Mouse (Mus musculus): Measurements from ENCODE around the gene P3h1. TPM values are rescaled to one million over a fixed set of nuclear protein-coding genes. Genes with fewer than 3 reads are reported as not detected.

The P3h1 gene
- total and polyA plus RNA-seq, 3 experiments = 15.7 to 30.2 TPM; not detected in 1

DNA sequence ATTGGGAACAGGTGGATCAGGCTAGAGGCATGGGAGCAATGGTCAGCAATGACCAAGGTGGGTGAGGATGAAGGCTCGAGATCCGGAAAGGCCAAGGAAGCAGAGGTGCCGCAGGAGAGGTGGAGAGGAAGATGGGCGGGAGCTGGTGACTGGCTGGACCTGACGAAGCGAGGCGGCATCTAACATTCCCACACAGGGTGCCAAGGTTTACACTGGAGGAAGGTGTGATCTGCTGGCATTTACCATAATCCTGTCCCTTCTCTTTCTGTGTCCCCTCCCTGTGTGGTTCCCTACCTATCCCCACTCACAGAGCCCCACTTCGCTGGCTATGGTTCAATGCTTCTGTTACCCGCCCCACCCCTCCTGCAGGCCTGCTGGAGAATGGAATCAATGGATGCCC, 13.2 kb downstream of the P3h1 start:
- no peak for DNase-seq (ENCODE audit: low read depth, low spot score)
- Histone ChIP-seq H3K4me3 (ENCODE audit: control insufficient read depth in 1 of 2, insufficient read depth in 1 of 2, low read depth in 2 of 2, low read length in 2 of 2) (no peak overlapping the region), H3K9ac (ENCODE audit: control insufficient read depth, low read depth, low read length, poor library complexity, severe bottlenecking) (no peak overlapping the region), H3K79me2 (ENCODE audit: control insufficient read depth, insufficient read depth, low read length, poor library complexity) (no peaks in the 10 kb centered on the region), H3K4me1 (ENCODE audit: control insufficient read depth in 1 of 2, insufficient read depth in 2 of 2, low read length in 2 of 2) (no peaks in the 10 kb centered on the region), H3K9me3 (replicated peaks; ENCODE audit: insufficient read depth, low read length) (no peaks in the 10 kb centered on the region), H3K27ac (ENCODE audit: control insufficient read depth, low read depth, low read length) (no peak overlapping the region), H3K36me3 (ENCODE audit: control insufficient read depth in 1 of 2, insufficient read depth in 2 of 2, low read length in 2 of 2) (no peaks in the 10 kb centered on the region; a peak in 1 of 4 replicates), H3K27me3 (ENCODE audit: control insufficient read depth in 1 of 2, insufficient read depth in 2 of 2, low read length in 2 of 2) (no peaks in the 10 kb centered on the region)
- no peak for TF ChIP-seq ELF1 (IDR thresholded peaks at IDR 0.05; ENCODE audit: low read depth, low read length)
- TF ChIP-seq RAD21 (IDR thresholded peaks at IDR 0.05; ENCODE audit: low read depth, low read length) = no peak
- TF ChIP-seq EP300 (IDR thresholded peaks at IDR 0.05; ENCODE audit: low read depth in 1 of 2, low read length in 2 of 2) = no peak
- no peak for TF ChIP-seq BHLHE40 (IDR thresholded peaks at IDR 0.05; ENCODE audit: borderline replicate concordance, low read depth, low read length)
- TF ChIP-seq NRF1 (IDR thresholded peaks at IDR 0.05; ENCODE audit: insufficient read depth, low read depth, low read length, poor library complexity, severe bottlenecking) = no peak
- TF ChIP-seq POLR2AphosphoS2 (IDR thresholded peaks at IDR 0.05; ENCODE audit: low read length) = no peak
- TF ChIP-seq HCFC1 (IDR thresholded peaks at IDR 0.05; ENCODE audit: low read depth, low read length) = no peak
- TF ChIP-seq NELFE (IDR thresholded peaks at IDR 0.05; ENCODE audit: low read depth, low read length) = no peak
- TF ChIP-seq USF1 (IDR thresholded peaks at IDR 0.05; ENCODE audit: low read depth, low read length) = no peak

- Histone ChIP-seq H3K27me3 (ENCODE audit: control insufficient read depth in 1 of 2, insufficient read depth in 2 of 2, low read length in 2 of 2) (no peaks in the 10 kb centered on the region), H3K4me3 (ENCODE audit: control insufficient read depth in 1 of 2, insufficient read depth in 1 of 2, low read depth in 2 of 2, low read length in 2 of 2) (no peak overlapping the region), H3K9me3 (replicated peaks; ENCODE audit: insufficient read depth, low read length) (no peaks in the 10 kb centered on the region), H3K36me3 (ENCODE audit: control insufficient read depth in 1 of 2, insufficient read depth in 2 of 2, low read length in 2 of 2) (no peaks in the 10 kb centered on the region; a peak in 1 of 4 replicates), H3K27ac (ENCODE audit: control insufficient read depth, low read depth, low read length) (no peak overlapping the region), H3K79me2 (ENCODE audit: control insufficient read depth, insufficient read depth, low read length, poor library complexity) (no peaks in the 10 kb centered on the region), H3K9ac (ENCODE audit: control insufficient read depth, low read depth, low read length, poor library complexity, severe bottlenecking) (no peak overlapping the region), H3K4me1 (ENCODE audit: control insufficient read depth in 1 of 2, insufficient read depth in 2 of 2, low read length in 2 of 2) (no peaks in the 10 kb centered on the region)
- DNase-seq (ENCODE audit: low read depth, low spot score) = no peak
- TF ChIP-seq USF2 (IDR thresholded peaks at IDR 0.05; ENCODE audit: borderline replicate concordance in 1 of 2, insufficient read depth in 1 of 2, low read depth in 1 of 2, low read length in 2 of 2) = no peak
- TF ChIP-seq CHD2 (IDR thresholded peaks at IDR 0.05; ENCODE audit: low read length) = no peak
- TF ChIP-seq ELF1 (IDR thresholded peaks at IDR 0.05; ENCODE audit: low read depth, low read length) = no peak
- no peak for TF ChIP-seq TCF12 (IDR thresholded peaks at IDR 0.05; ENCODE audit: low read depth, low read length)
- no peak for TF ChIP-seq MAZ (IDR thresholded peaks at IDR 0.05; ENCODE audit: low read depth, low read length)
- TF ChIP-seq CHD1 (IDR thresholded peaks at IDR 0.05; ENCODE audit: low read depth, low read length) = no peak
- no peak for TF ChIP-seq BHLHE40 (IDR thresholded peaks at IDR 0.05; ENCODE audit: borderline replicate concordance, low read depth, low read length)
- TF ChIP-seq MAFK (IDR thresholded peaks at IDR 0.05; ENCODE audit: borderline replicate concordance, low read depth, low read length) = no peak
- TF ChIP-seq CTCF (IDR thresholded peaks at IDR 0.05 in 2 of 3, conservative IDR thresholded peaks at IDR 0.05 in 1 of 3; ENCODE audit: control insufficient read depth in 1 of 3, insufficient read depth in 1 of 3, low read depth in 2 of 3, low read length in 3 of 3, poor library complexity in 1 of 3, severe bottlenecking in 1 of 3) = no peak
- TF ChIP-seq UBTF (IDR thresholded peaks at IDR 0.05; ENCODE audit: borderline replicate concordance, insufficient read depth, low read depth, low read length) = no peak
Measured at GRCm38 (mm10) chr4:119246688-119247225, 14.0 kb downstream of the P3h1 start.
